Mouse (Mus musculus) layer of hippocampus, postnatal 10 days (tissue): Measurements from ENCODE around the gene Map7d1. TPM values are rescaled to one million over a fixed set of nuclear protein-coding genes. Genes with fewer than 3 reads are reported as not detected.

Source experiments
- DNase-seq, 2 experiments: peaks; one replicate each; pipeline ENCODE4 v3.0.0; 2021; ENCODE audit warnings: low spot score in 2 of 2
- total RNA-seq, 2 experiments: library from RNA; stranded (reverse); gene quantifications; 2 replicates each; pipeline ENCODE4 v1.2.3; 2021

Gene Map7d1
- total RNA-seq, 2 experiments from 2014 or later: 204 to 206 TPM

- DNase-seq: peak; percentile 59 to 68
Measured at GRCm38 (mm10) chr4:126273753-126274152, 17.6 kb upstream of the Map7d1 start.

GRCm38 (mm10) chr4:126269292-126269691 is 13.1 kb upstream of the Map7d1 start:
- DNase-seq: no peak

GRCm38 (mm10) chr4:126262119-126262807 is 6.1 kb upstream of the Map7d1 start, which contains the start of gene Trappc3:
Trappc3 (plus strand) TSS chr4:126262325.
- DNase-seq: peak; percentile 100

GRCm38 (mm10) chr4:126261675-126262074 is 5.5 kb upstream of the Map7d1 start:
- no peak for DNase-seq

- no peak for DNase-seq
Measured at GRCm38 (mm10) chr4:126261266-126261665, 5.1 kb upstream of the Map7d1 start.

- no peak for DNase-seq
Measured at GRCm38 (mm10) chr4:126260520-126261201, 4.5 kb upstream of the Map7d1 start.

- peak in 1 of 2 experiments; percentile 47 for DNase-seq
Measured at GRCm38 (mm10) chr4:126259523-126260160, 3.5 kb upstream of the Map7d1 start.

- no peak for DNase-seq
Measured at GRCm38 (mm10) chr4:126259063-126259462, 2.9 kb upstream of the Map7d1 start.

GRCm38 (mm10) chr4:126256967-126257881 is 1.1 kb upstream of the Map7d1 start:
- DNase-seq: peak in 1 of 2 experiments; percentile 54

GRCm38 (mm10) chr4:126255113-126256001 is 786 bp downstream of the Map7d1 start:
- peak; percentile 55 to 66 for DNase-seq

- DNase-seq: peak; percentile 63 to 73
Measured at GRCm38 (mm10) chr4:126254315-126255112, 1.6 kb downstream of the Map7d1 start.

GRCm38 (mm10) chr4:126253637-126254272 is 2.4 kb downstream of the Map7d1 start:
- DNase-seq: no peak

GRCm38 (mm10) chr4:126252411-126253237 is 3.5 kb downstream of the Map7d1 start:
- DNase-seq: no peak

- no peak for DNase-seq
Measured at GRCm38 (mm10) chr4:126251655-126252254, 4.4 kb downstream of the Map7d1 start.

GRCm38 (mm10) chr4:126250659-126251058 is 5.5 kb downstream of the Map7d1 start:
- DNase-seq: no peak

GRCm38 (mm10) chr4:126248261-126248868 is 7.8 kb downstream of the Map7d1 start:
- no peak for DNase-seq
